Mouse (Mus musculus): Measurements from ENCODE around the gene Lpcat2b. TPM values are rescaled to one million over a fixed set of nuclear protein-coding genes. Genes with fewer than 3 reads are reported as not detected.

The Lpcat2b gene
- polyA plus RNA-seq, 1 experiment from 2014 or later = not detected

DNA sequence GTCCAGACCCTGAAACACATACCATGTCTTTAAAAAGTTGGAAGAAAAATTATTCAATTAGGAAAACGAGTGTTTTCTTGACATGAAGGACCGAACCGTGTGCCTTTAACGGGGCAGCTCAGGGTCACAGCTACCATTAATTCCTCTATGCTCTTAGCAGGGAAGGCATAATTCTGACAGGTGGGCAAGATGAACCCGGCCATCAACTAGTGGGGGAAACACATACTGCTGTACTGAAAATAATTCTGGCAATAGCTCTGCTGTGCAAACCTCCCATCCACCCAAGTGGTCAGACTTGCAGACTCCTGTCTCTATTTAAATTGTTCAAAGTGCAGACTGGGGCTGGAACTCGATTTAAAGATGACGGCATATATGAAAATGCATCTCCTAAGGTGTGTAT is 7.0 kb downstream of the Lpcat2b start:
- DNase-seq (ENCODE audit: low spot score) (peak; percentile 31), ATAC-seq (replicated peaks; ENCODE audit: low FRiP score, low read depth) (no peak)
- H3K9me3 ChIP-seq (replicated peaks; ENCODE audit: low read length) = no peaks in the 10 kb centered on the region
- no peaks in the 10 kb centered on the region for H3K27me3 ChIP-seq (ENCODE audit: insufficient read depth, low read length)
- peak overlapping the region; percentile 96 for H3K9ac ChIP-seq (ENCODE audit: low read depth, low read length)
- peak overlapping the region; percentile 93 for H3K27ac ChIP-seq
- peak overlapping the region; percentile 75 for H3K4me2 ChIP-seq (ENCODE audit: low read length)
- no peaks in the 10 kb centered on the region for H3K4me1 ChIP-seq (replicated peaks; ENCODE audit: insufficient read depth, low read length)
- H3K4me3 ChIP-seq (replicated peaks; ENCODE audit: low read depth, low read length) = peak overlapping the region; percentile 94
- no peak for TF ChIP-seq CTCF (IDR thresholded peaks at IDR 0.05; ENCODE audit: low read depth)
- H3K36me3 ChIP-seq (ENCODE audit: insufficient read depth, low read length) = no peaks in the 10 kb centered on the region
- 18% methylated on average over 7 of the region's 7 CpGs for WGBS

DNA sequence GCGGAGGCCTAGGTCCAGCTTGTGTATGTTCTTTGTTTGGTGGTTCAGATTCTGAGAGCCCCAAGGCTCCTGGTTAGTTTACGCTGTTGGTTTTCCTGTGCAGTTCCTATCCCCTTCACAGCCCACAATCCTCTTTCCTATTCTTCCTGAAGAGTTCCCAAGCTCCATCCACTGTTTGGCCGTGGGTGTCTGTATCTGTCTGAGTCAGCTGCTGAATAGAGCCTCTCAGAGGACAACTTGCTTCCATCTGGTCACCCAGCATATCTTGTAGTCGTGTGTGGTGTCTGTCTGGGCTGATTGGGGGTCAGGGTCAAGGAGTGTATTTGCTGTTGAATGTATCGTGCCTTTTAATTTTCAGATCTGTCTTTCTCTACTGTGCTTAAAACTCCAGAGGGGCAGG is 10.5 kb downstream of the Lpcat2b start:
- H3K9ac ChIP-seq (ENCODE audit: low read depth, low read length) = no peak overlapping the region
- ATAC-seq (replicated peaks; ENCODE audit: low FRiP score, low read depth) = no peak

DNA sequence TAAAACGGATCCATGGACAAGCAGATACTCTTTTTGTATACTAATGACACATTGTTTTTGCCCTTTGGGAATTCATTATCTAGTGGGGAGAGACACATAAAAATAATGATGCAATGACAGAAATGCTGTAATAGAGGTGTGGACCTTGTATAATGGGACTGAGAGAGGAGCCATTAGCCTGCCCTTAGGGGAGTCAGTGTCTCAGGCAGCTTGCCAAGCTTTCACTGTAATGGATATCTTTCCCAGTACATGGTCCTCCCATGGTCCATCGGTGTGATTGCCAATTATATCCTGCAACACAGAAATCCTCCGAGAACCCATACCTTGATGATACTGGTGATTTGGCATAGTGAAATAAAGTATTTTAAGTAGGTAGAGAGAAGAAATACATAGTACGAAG is 12.9 kb downstream of the Lpcat2b start:
- Histone ChIP-seq H3K4me1 (replicated peaks; ENCODE audit: insufficient read depth, low read length) (no peaks in the 10 kb centered on the region), H3K9ac (ENCODE audit: low read depth, low read length) (no peak overlapping the region), H3K27me3 (ENCODE audit: insufficient read depth, low read length) (no peaks in the 10 kb centered on the region), H3K36me3 (ENCODE audit: insufficient read depth, low read length) (no peaks in the 10 kb centered on the region), H3K4me3 (replicated peaks; ENCODE audit: low read depth, low read length) (no peak overlapping the region), H3K27ac (no peak overlapping the region), H3K9me3 (replicated peaks; ENCODE audit: low read length) (no peaks in the 10 kb centered on the region), H3K4me2 (ENCODE audit: low read length) (no peak overlapping the region)
- DNase-seq (ENCODE audit: low spot score) = no peak
- no peak for TF ChIP-seq CTCF (IDR thresholded peaks at IDR 0.05; ENCODE audit: low read depth)
- ATAC-seq (replicated peaks; ENCODE audit: low FRiP score, low read depth) = no peak
- WGBS = 91% methylated on average over 4 of the region's 4 CpGs

More for the DNA sequence above, 10.5 kb downstream of the Lpcat2b start:
- Histone ChIP-seq H3K27me3 (ENCODE audit: insufficient read depth, low read length) (no peaks in the 10 kb centered on the region), H3K36me3 (ENCODE audit: insufficient read depth, low read length) (no peaks in the 10 kb centered on the region), H3K4me1 (replicated peaks; ENCODE audit: insufficient read depth, low read length) (no peaks in the 10 kb centered on the region), H3K9me3 (replicated peaks; ENCODE audit: low read length) (no peaks in the 10 kb centered on the region), H3K4me2 (ENCODE audit: low read length) (no peak overlapping the region), H3K4me3 (replicated peaks; ENCODE audit: low read depth, low read length) (no peak overlapping the region), H3K27ac (no peak overlapping the region)
- no peak for TF ChIP-seq CTCF (IDR thresholded peaks at IDR 0.05; ENCODE audit: low read depth)
- 83% methylated on average over 5 of the region's 5 CpGs for WGBS
- DNase-seq (ENCODE audit: low spot score) = no peak

DNA sequence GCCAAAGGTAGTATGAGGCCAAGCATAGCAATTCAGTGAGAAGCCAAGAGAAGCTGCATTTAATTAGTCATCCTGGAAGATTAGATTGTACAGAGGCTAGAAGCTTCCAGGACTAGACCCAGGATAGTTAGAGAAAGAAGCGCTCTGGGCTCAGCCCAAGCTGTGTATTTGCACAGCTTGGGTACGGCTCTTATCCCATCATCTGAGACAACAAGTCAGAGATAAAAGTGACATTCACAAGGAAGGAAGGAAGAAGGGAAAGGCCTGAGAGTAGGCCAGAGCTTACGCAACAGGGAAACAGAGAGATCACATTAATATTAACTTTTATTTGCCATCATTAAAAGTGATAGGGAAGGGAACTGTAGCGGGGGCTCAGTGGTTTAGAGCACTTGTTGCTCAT is 16.6 kb downstream of the Lpcat2b start:
- 84% methylated on average over 4 of the region's 4 CpGs for WGBS
- Histone ChIP-seq H3K27ac (no peak overlapping the region), H3K4me1 (replicated peaks; ENCODE audit: insufficient read depth, low read length) (no peaks in the 10 kb centered on the region), H3K27me3 (ENCODE audit: insufficient read depth, low read length) (no peaks in the 10 kb centered on the region), H3K9me3 (replicated peaks; ENCODE audit: low read length) (no peaks in the 10 kb centered on the region), H3K36me3 (ENCODE audit: insufficient read depth, low read length) (no peaks in the 10 kb centered on the region), H3K9ac (ENCODE audit: low read depth, low read length) (no peak overlapping the region), H3K4me3 (replicated peaks; ENCODE audit: low read depth, low read length) (no peak overlapping the region), H3K4me2 (ENCODE audit: low read length) (no peak overlapping the region)
- DNase-seq (ENCODE audit: low spot score) (no peak), ATAC-seq (replicated peaks; ENCODE audit: low FRiP score, low read depth) (no peak)
- no peak for TF ChIP-seq CTCF (IDR thresholded peaks at IDR 0.05; ENCODE audit: low read depth)

DNA sequence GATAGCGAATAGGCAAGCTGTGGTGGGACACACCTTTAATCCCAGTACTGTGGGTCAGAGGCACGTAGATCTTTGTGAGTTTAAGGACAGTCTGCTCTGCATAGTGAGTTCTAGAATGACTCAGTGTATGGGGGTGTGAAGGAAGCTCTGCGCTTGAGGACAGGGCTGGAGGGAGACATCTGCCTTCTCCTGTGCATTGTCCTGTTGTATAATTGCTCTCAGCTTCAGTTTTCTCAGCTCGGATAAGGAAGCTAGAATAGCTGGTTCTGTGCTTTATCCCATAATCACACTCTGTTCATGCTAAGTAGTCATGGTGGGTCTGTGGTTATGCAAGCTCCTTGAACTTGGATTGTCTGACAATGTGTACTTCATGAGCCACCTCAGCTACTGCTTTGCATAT is 17.4 kb downstream of the Lpcat2b start:
- Histone ChIP-seq H3K36me3 (ENCODE audit: insufficient read depth, low read length) (no peaks in the 10 kb centered on the region), H3K4me3 (replicated peaks; ENCODE audit: low read depth, low read length) (no peak overlapping the region), H3K9me3 (replicated peaks; ENCODE audit: low read length) (no peaks in the 10 kb centered on the region), H3K27me3 (ENCODE audit: insufficient read depth, low read length) (no peaks in the 10 kb centered on the region), H3K4me1 (replicated peaks; ENCODE audit: insufficient read depth, low read length) (no peaks in the 10 kb centered on the region), H3K27ac (no peak overlapping the region), H3K4me2 (ENCODE audit: low read length) (no peak overlapping the region), H3K9ac (ENCODE audit: low read depth, low read length) (no peak overlapping the region)
- TF ChIP-seq CTCF (IDR thresholded peaks at IDR 0.05; ENCODE audit: low read depth) = no peak
- 97% methylated on average over 4 of the region's 4 CpGs for WGBS
- ATAC-seq (replicated peaks; ENCODE audit: low FRiP score, low read depth) = no peak
- no peak for DNase-seq (ENCODE audit: low spot score)

DNA sequence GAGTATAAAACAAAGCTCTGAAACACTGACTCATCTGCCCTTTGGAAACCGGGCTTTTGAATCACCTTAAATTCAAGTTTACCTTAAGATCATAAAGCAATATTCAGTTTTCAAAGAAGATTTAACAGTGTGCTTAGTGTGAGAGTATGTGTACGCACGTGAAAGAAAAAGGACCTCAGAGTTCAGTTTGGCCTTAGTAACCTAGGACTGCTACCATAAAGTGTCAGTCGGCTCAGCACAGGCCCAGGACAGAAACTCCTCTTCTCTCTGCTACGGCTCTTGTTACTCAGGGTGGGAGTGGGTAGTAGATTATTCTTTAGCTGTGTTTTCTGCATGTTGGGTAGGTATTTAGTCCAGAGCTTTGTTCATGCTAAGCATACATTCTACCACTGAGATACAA is 18.3 kb downstream of the Lpcat2b start:
- H3K4me1 ChIP-seq (replicated peaks; ENCODE audit: insufficient read depth, low read length) = no peaks in the 10 kb centered on the region

DNA sequence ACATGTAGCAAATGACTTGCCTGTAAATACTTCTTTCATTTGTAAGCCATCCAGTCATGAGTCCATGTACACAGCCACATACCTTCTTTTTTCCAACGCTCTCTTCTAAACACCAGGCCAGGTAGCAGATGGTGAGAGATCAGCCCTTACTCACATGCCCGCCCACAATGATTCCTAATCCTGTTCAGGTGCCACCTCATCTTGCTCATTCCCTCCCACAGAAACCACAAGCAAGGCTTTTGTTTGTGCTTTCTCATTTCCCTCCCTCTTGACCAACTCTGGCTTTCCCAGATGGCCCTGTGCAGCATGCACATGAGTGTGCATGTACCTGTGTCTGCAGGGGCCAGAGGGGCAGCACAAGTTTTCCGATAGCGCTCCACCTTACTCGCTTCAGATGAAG is 18.9 kb downstream of the Lpcat2b start:
- no peak overlapping the region for H3K4me2 ChIP-seq (ENCODE audit: low read length)
- DNase-seq (ENCODE audit: low spot score) = no peak
- no peak for ATAC-seq (replicated peaks; ENCODE audit: low FRiP score, low read depth)
- TF ChIP-seq CTCF (IDR thresholded peaks at IDR 0.05; ENCODE audit: low read depth) = no peak
- H3K4me1 ChIP-seq (replicated peaks; ENCODE audit: insufficient read depth, low read length) = no peaks in the 10 kb centered on the region
- H3K27me3 ChIP-seq (ENCODE audit: insufficient read depth, low read length) = no peaks in the 10 kb centered on the region
- H3K36me3 ChIP-seq (ENCODE audit: insufficient read depth, low read length) = no peaks in the 10 kb centered on the region
- H3K9me3 ChIP-seq (replicated peaks; ENCODE audit: low read length) = no peaks in the 10 kb centered on the region
- H3K4me3 ChIP-seq (replicated peaks; ENCODE audit: low read depth, low read length) = no peak overlapping the region
- no peak overlapping the region for H3K9ac ChIP-seq (ENCODE audit: low read depth, low read length)
- no peak overlapping the region for H3K27ac ChIP-seq
- WGBS = 94% methylated on average over 5 of the region's 5 CpGs

More for the DNA sequence above, 18.3 kb downstream of the Lpcat2b start:
- no peak for DNase-seq (ENCODE audit: low spot score)
- Histone ChIP-seq H3K36me3 (ENCODE audit: insufficient read depth, low read length) (no peaks in the 10 kb centered on the region), H3K9ac (ENCODE audit: low read depth, low read length) (no peak overlapping the region), H3K27me3 (ENCODE audit: insufficient read depth, low read length) (no peaks in the 10 kb centered on the region), H3K27ac (no peak overlapping the region), H3K4me3 (replicated peaks; ENCODE audit: low read depth, low read length) (no peak overlapping the region), H3K4me2 (ENCODE audit: low read length) (no peak overlapping the region), H3K9me3 (replicated peaks; ENCODE audit: low read length) (no peaks in the 10 kb centered on the region)
- TF ChIP-seq CTCF (IDR thresholded peaks at IDR 0.05; ENCODE audit: low read depth) = no peak
- ATAC-seq (replicated peaks; ENCODE audit: low FRiP score, low read depth) = no peak
- WGBS = 87% methylated on average over 5 of the region's 5 CpGs

Measured in kidney, postnatal 0 days (tissue).